Mouse (Mus musculus) liver, adult 2 months (tissue): Measurements from ENCODE around the gene Ocm.

ENCODE experiments used
- CTCF ChIP-seq: fragments of 200-500 bp; IDR thresholded peaks from 2 replicates; pipeline ENCODE4 v1.5.1; 2011; ENCODE audit warnings: low read depth, low read length, control low read depth
- POLR2A ChIP-seq: fragments of 200-500 bp; IDR thresholded peaks from 2 replicates; pipeline ENCODE4 v1.6.1; 2011; ENCODE audit warnings: low read length, control low read depth; ENCODE audit not compliant: insufficient read depth; ENCODE audit errors: extremely low read depth

DNA sequence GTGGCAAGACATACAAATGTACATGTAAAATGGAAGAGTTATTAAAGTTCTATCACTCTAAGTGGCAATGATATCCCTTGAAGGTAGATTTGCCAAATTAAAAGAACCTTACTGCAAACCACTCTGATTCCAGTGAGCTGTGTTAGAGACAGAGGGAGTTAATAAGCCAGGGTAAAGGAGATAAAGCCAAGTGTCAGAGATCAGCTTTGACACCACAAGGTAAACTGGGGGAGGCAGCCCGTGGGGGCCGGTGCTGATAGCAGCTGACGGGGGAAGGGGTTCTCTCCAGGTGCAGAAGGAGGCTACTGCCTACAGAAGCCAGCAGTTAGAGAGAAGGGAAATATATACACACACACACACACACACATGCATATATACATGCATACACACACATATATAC is 53.8 kb downstream of the Ocm start:
- TF ChIP-seq CTCF (no peak), POLR2A (no peak)
